Mouse (Mus musculus): ENCODE data around the gene Qrich2.
"Not testable (repeated sequence)": the region's sequence is repeated elsewhere in the genome, so short reads cannot be mapped to it uniquely, and the experiment has no call there.

Qrich2 gene

GRCm38 (mm10) chr11:116418194-116418840, 47.7 kb downstream of the Qrich2 start:
- in situ Hi-C loops (cut with MboI; ENCODE audit: unreplicated experiment in 2 of 2), result loop anchor here in 1 of 2 experiments (5.0 kb wide), 1 partner anchor 56 kb away; no protein-coding TSS in a partner anchor

- in situ Hi-C loops (cut with MboI; ENCODE audit: unreplicated experiment in 2 of 2), result loop anchor here in 1 of 2 experiments (5.0 kb wide), 1 partner anchor 55 kb away; no protein-coding TSS in a partner anchor
Measured at GRCm38 (mm10) chr11:116417054-116417453, 49.0 kb downstream of the Qrich2 start.

- in situ Hi-C loops (cut with MboI; ENCODE audit: unreplicated experiment in 2 of 2), result loop anchor here in 1 of 2 experiments (5.0 kb wide), 1 partner anchor 54 kb away; no protein-coding TSS in a partner anchor
Measured at GRCm38 (mm10) chr11:116416196-116416943, 49.7 kb downstream of the Qrich2 start.

DNA sequence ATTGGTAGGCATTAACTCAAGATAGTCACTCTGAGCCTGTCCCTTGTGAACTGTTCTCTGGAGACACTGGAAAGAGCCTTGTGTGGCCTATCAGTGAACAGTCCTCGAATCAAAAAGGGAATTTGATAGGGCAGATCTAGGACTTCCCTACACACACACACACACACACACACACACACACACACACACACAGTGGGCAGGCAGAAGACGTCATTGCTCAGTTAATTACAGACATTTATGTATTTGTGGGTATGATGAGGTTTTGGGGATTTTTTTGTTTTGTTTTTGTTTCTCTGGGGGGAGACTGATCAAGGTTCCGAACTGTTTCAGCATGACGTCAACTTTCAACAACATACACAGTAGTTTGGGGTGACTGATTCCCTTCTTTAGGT, 52.4 kb downstream of the Qrich2 start:
- in situ Hi-C loops (cut with MboI; ENCODE audit: unreplicated experiment in 2 of 2), result no loop called here

DNA sequence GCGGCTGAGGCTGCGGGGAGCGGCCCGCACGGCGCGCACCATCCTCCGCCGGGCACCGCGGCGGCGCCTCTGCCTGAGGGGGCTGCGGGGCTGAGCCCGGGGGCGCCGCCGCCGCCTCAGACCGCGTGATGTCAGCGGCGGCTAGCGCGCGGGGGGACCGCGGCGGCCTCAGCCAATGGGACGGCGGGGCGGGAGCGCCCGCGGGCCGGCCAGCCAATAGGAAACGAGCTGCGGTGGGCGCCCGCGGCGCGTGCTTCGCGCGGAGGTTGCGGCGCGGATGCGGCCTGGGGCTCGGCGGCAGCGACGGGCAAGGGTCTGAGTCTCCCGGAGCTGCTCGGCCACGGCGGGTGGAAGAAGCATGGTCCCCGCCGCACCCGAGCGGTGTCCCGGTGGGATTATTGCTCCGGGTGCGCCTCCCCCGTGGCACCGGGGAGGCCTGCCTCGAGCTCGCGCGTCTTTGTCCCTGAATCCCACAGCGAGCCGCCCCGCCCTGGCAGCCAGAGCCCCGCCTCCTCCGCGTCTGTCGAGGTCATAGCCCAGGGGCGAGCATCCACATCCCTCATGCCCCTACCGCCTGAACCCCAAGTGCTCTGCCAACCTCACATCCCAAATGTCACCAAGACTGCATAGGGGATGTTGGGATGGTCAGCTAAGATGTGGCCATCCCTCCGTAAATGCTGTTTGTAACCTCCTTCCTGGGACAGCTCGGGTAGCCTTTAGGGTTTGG, 53.0 kb downstream of the Qrich2 start, which contains the start of gene Rnf157:
Gene Rnf157, minus strand, starts transcription at position 129 of the 727 bp plus-strand sequence.
- in situ Hi-C loops (cut with MboI; ENCODE audit: unreplicated experiment in 2 of 2), result no loop called here

DNA sequence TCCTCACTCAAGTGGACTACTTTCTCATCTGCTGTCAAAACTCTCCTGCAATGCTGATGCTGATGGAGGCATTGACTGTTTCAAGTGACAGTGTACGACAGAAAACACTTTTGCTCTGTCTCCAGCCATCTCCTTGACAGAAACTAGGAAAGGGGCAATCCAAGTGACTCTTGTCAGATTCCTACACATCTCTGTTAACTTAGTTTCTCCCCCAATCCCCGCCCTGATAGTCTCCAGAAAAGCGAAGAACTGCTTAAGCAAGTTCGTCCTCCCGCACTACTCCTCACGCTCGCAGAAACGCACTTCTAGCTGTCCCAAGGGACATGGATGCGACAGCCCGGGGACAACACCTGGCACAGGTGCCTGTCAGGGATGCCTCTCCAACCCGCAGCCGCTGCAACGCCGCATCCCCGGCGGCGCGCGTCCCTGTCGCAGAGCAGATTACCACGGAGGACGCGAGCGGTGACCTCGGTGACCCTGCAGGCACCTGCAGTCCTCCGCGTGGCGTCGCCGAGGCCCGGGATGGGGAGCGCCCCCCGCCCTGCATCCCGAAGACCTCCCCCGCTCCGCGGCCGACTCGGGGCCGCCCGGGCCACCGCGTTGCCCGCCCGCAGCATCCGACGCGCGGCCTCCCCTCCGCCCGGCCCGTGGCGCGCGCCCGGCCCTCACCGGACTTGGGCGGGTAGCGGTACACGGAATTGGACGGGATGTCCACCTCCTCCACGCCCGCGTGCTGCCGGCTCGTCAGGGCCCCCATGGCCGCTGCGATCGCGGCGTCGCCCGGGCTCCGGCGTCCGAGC, 53.8 kb downstream of the Qrich2 start:
- in situ Hi-C loops (cut with MboI; ENCODE audit: unreplicated experiment in 2 of 2), result no loop called here

- in situ Hi-C loops (cut with MboI; ENCODE audit: unreplicated experiment in 2 of 2), result no loop called here
Measured at GRCm38 (mm10) chr11:116411582-116411981, 54.5 kb downstream of the Qrich2 start.

DNA sequence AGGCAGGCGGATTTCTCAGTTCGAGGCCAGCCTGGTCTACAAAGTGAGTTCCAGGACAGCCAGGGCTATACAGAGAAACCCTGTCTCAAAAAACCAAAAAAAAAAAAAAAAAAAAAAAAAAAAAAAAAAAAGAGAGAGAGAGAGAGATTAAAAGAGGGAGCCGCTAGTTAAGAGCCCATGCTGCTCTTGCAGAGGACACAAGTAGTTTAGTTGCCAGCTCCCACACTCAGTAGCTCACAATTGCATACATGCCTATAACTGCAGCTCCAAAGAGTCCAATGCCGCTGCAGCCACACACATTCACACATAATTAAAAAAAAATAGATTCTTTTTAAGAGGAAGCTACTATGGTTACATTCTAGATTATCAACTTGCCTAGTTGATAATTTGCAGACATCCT, 55.6 kb downstream of the Qrich2 start:
- in situ Hi-C loops (cut with MboI; ENCODE audit: unreplicated experiment in 2 of 2), result not testable (repeated sequence)

GRCm38 (mm10) chr11:116409008-116409407, 57.0 kb downstream of the Qrich2 start:
- in situ Hi-C loops (cut with MboI; ENCODE audit: unreplicated experiment in 2 of 2), result no loop called here

DNA sequence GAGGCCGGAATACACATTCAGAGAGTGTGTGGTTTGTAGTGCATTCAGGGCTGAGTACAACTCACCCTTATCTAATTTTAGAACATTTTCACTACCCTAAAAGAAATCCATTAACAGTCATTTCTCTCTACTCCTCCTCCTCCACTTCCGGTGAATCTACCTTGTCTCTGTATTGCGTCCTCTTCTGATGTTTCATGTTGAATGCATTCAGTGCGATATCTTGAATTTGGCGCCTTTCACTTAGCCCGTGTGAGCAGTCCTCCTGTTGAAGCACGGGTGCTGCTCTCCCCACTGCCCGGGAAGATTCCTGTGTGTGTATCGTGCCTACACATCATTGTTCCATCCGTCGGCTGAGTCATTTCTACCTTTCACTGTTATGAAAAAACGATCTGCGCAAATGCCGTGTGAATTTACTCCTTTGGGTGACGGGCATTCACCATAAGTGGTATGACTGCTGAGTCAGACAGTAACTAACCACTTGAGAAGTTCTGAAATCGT, 59.8 kb downstream of the Qrich2 start:
- in situ Hi-C loops (cut with MboI; ENCODE audit: unreplicated experiment in 2 of 2), result no loop called here

DNA sequence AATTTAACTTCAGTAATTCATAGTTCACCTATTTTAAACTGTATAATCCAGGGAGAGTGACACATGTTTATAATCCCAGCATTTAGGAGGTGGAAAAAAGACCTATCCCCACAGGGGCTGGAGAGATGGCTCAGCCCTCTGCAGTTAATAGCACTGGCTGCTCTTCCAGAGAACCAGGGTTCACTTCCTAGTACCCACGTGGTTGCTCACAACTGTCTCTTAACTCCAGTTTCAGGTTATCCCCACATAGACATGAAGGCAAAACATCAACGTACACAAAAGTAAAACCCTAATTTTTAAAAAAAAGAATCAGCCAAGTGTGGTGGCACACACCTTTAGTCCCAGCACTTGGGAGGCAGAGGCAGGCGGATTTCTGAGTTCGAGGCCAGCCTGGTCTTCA, 60.4 kb downstream of the Qrich2 start:
- in situ Hi-C loops (cut with MboI; ENCODE audit: unreplicated experiment in 2 of 2), result no loop called here

GRCm38 (mm10) chr11:116400560-116400959, 65.5 kb downstream of the Qrich2 start:
- in situ Hi-C loops (cut with MboI; ENCODE audit: unreplicated experiment in 2 of 2), result no loop called here

DNA sequence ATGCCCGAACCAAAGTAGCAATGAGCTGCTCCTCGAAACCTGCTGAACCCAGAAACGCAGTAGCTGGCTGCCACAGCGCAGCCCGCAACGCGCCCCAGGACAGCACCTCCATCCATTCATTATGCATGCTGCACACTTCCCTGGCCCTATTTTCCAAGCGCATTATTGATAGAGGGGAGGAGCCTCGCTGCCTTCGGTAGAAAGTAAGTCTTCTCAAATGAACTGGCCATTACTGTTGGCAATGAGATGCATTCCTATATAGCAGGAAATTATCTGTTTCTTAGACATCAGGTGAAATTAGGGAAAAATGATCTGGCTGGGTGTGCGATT, 67.7 kb downstream of the Qrich2 start:
- in situ Hi-C loops (cut with MboI; ENCODE audit: unreplicated experiment in 2 of 2), result loop anchor here (5.0 kb wide), 1 partner anchor 49 kb away; no protein-coding TSS in a partner anchor

- in situ Hi-C loops (cut with MboI; ENCODE audit: unreplicated experiment in 2 of 2), result loop anchor here (5.0 kb wide), 1 partner anchor 50 kb away; no protein-coding TSS in a partner anchor
Measured at GRCm38 (mm10) chr11:116397517-116398347, 68.3 kb downstream of the Qrich2 start.

GRCm38 (mm10) chr11:116396934-116397330, 69.1 kb downstream of the Qrich2 start:
- in situ Hi-C loops (cut with MboI; ENCODE audit: unreplicated experiment in 2 of 2), result loop anchor here (5.0 kb wide), 1 partner anchor 50 kb away; no protein-coding TSS in a partner anchor

- in situ Hi-C loops (cut with MboI; ENCODE audit: unreplicated experiment in 2 of 2), result loop anchor here (5.0 kb wide), 1 partner anchor 51 kb away; no protein-coding TSS in a partner anchor
Measured at GRCm38 (mm10) chr11:116396276-116396933, 69.6 kb downstream of the Qrich2 start.

- in situ Hi-C loops (cut with MboI; ENCODE audit: unreplicated experiment in 2 of 2), result loop anchor here (5.0 kb wide), 1 partner anchor 53 kb away; no protein-coding TSS in a partner anchor
Measured at GRCm38 (mm10) chr11:116394769-116395168, 71.3 kb downstream of the Qrich2 start.
